Mouse (Mus musculus) MEL (cell line): ENCODE results near the gene Chst12. TPM values are rescaled to one million over a fixed set of nuclear protein-coding genes. Genes with fewer than 3 reads are reported as not detected.

Experiments
- DNase-seq: peaks from one replicate; pipeline ENCODE4 v3.0.0; 2011; ENCODE audit warnings: low read depth, low spot score
- H3K27ac ChIP-seq: 2 replicates; pipeline ENCODE4 v1.5.1; 2012; ENCODE audit warnings: low read depth, mild to moderate bottlenecking, control low read depth, low read length, moderate library complexity; ENCODE audit not compliant: control insufficient read depth
- H3K27me3 ChIP-seq, 2 experiments: fragments of 150-350 bp in 1 of 2; sonication (generic) in 1 of 2; 2 replicates each; pipeline ENCODE4 v1.6.1; 2012; ENCODE audit warnings: low read length in 2 of 2, mild to moderate bottlenecking in 2 of 2, improper control_type of control experiment in 1 of 2, moderate library complexity in 1 of 2; ENCODE audit not compliant: insufficient read depth in 2 of 2, control insufficient read depth in 1 of 2
- H3K36me3 ChIP-seq, 2 experiments: 2 replicates each; pipeline ENCODE4 v1.6.1; 2012 to 2014; ENCODE audit warnings: low read length in 2 of 2, improper control_type of control experiment in 1 of 2, inconsistent platforms in 1 of 2, mild to moderate bottlenecking in 1 of 2; ENCODE audit not compliant: insufficient read depth in 2 of 2, control insufficient read depth in 1 of 2
- H3K4me1 ChIP-seq, 2 experiments: fragments of 150-350 bp in 1 of 2; sonication (generic) in 1 of 2; 2 replicates each; pipeline ENCODE4 v1.6.1; 2012; ENCODE audit warnings: low read length in 2 of 2, improper control_type of control experiment in 1 of 2, mild to moderate bottlenecking in 1 of 2; ENCODE audit not compliant: insufficient read depth in 2 of 2, control insufficient read depth in 1 of 2
- H3K4me3 ChIP-seq, 2 experiments: fragments of 150-350 bp in 1 of 2; sonication (generic) in 1 of 2; 2 replicates each; pipeline ENCODE4 v1.5.1; 2012; ENCODE audit warnings: low read depth in 2 of 2, low read length in 2 of 2, mild to moderate bottlenecking in 2 of 2, moderate library complexity in 2 of 2, control low read depth in 1 of 2, improper control_type of control experiment in 1 of 2; ENCODE audit not compliant: control insufficient read depth in 1 of 2, insufficient read depth in 1 of 2
- H3K79me2 ChIP-seq: 2 replicates; pipeline ENCODE4 v1.6.1; 2012; ENCODE audit warnings: mild to moderate bottlenecking, low read length, moderate library complexity; ENCODE audit not compliant: control insufficient read depth, poor library complexity, insufficient read depth
- H3K9ac ChIP-seq: 2 replicates; pipeline ENCODE4 v1.6.1; 2012; ENCODE audit warnings: low read depth, mild to moderate bottlenecking, control low read depth, low read length, moderate library complexity; ENCODE audit not compliant: control insufficient read depth, poor library complexity, severe bottlenecking
- H3K9me3 ChIP-seq: fragments of 150-350 bp; sonication (generic); replicated peaks from 2 replicates; pipeline ENCODE4 v1.6.1; 2012; ENCODE audit warnings: mild to moderate bottlenecking, low read length, improper control_type of control experiment, moderate library complexity; ENCODE audit not compliant: insufficient read depth
- CHD1 ChIP-seq: IDR thresholded peaks from 2 replicates; pipeline ENCODE4 v1.6.1; 2012; ENCODE audit warnings: low read depth, mild to moderate bottlenecking, inconsistent platforms, low read length, improper control_type of control experiment
- CHD2 ChIP-seq: IDR thresholded peaks from 2 replicates; pipeline ENCODE4 v1.6.1; 2011; ENCODE audit warnings: low read length, improper control_type of control experiment
- CTCF ChIP-seq, 3 experiments: IDR thresholded peaks in 2 of 3; conservative IDR thresholded peaks in 1 of 3; 2 replicates each; pipeline ENCODE4 v1.5.1; 2011 to 2012; ENCODE audit warnings: low read length in 3 of 3, low read depth in 2 of 3, mild to moderate bottlenecking in 2 of 3, improper control_type of control experiment in 1 of 3, inconsistent platforms in 1 of 3, mixed read lengths in 1 of 3, moderate library complexity in 1 of 3; ENCODE audit not compliant: control insufficient read depth in 1 of 3, insufficient read depth in 1 of 3, poor library complexity in 1 of 3, severe bottlenecking in 1 of 3
- ELF1 ChIP-seq: IDR thresholded peaks from 2 replicates; pipeline ENCODE4 v1.6.1; 2014; ENCODE audit warnings: low read depth, mild to moderate bottlenecking, inconsistent platforms, low read length, improper control_type of control experiment, moderate library complexity
- HCFC1 ChIP-seq: IDR thresholded peaks from 2 replicates; pipeline ENCODE4 v1.6.1; 2012; ENCODE audit warnings: low read depth, mild to moderate bottlenecking, inconsistent platforms, low read length, improper control_type of control experiment, moderate library complexity
- MEF2A ChIP-seq: IDR thresholded peaks from 2 replicates; pipeline ENCODE4 v1.6.1; 2014; ENCODE audit warnings: low read depth, mild to moderate bottlenecking, inconsistent platforms, low read length, improper control_type of control experiment; ENCODE audit not compliant: poor library complexity, insufficient replicate concordance, severe bottlenecking; ENCODE audit errors: extremely low read depth
- POLR2AphosphoS5 ChIP-seq: IDR thresholded peaks from 2 replicates; pipeline ENCODE4 v1.6.1; 2012; ENCODE audit warnings: low read depth, borderline replicate concordance, mild to moderate bottlenecking, inconsistent platforms, low read length, moderate library complexity, mixed read lengths
- RAD21 ChIP-seq: IDR thresholded peaks from 2 replicates; pipeline ENCODE4 v1.6.1; 2011; ENCODE audit warnings: mild to moderate bottlenecking, low read depth, low read length, improper control_type of control experiment
- SIN3A ChIP-seq: IDR thresholded peaks from 2 replicates; pipeline ENCODE4 v1.6.1; 2012; ENCODE audit warnings: low read length, improper control_type of control experiment, inconsistent platforms
- SMC3 ChIP-seq: IDR thresholded peaks from 2 replicates; pipeline ENCODE4 v1.6.1; 2011; ENCODE audit warnings: low read depth, low read length, improper control_type of control experiment
- TAL1 ChIP-seq: IDR thresholded peaks from 2 replicates; pipeline ENCODE4 v1.6.1; 2012; ENCODE audit warnings: mild to moderate bottlenecking, inconsistent platforms, low read length, moderate library complexity, mixed read lengths
- TCF12 ChIP-seq: IDR thresholded peaks from 2 replicates; pipeline ENCODE4 v1.6.1; 2014; ENCODE audit warnings: low read depth, mild to moderate bottlenecking, inconsistent platforms, low read length, improper control_type of control experiment, moderate library complexity
- ZC3H11A ChIP-seq: IDR thresholded peaks from 2 replicates; pipeline ENCODE4 v1.6.1; 2012; ENCODE audit warnings: low read depth, mild to moderate bottlenecking, inconsistent platforms, low read length, improper control_type of control experiment
- polyA plus RNA-seq, 2 experiments: library from polyadenylated mRNA; stranded (reverse) in 1 of 2; unstranded in 1 of 2; fragments of >175 nt in 1 of 2; fragments of >200 nt in 1 of 2; gene quantifications; 2 replicates each; pipeline versions ENCODE4 v1.2.1 to v1.2.4; 2012; ENCODE audit warnings: low replicate concordance in 2 of 2, low read depth in 1 of 2; ENCODE audit not compliant: insufficient read length in 2 of 2, insufficient read depth in 1 of 2, missing spikeins in 1 of 2
- total RNA-seq: library from RNA; depleted of rRNA; stranded (reverse); fragments of 300-350 nt; gene quantifications from 2 replicates; pipeline ENCODE4 v1.2.3, GENCODE M21; 2012

The Chst12 gene
- total and polyA plus RNA-seq, 3 experiments: 4.1 to 8.6 TPM; not detected in 1

- no peaks in the 10 kb centered on the region for H3K79me2 ChIP-seq
- peak; percentile 94 for TF ChIP-seq ZC3H11A
- TF ChIP-seq RAD21: peak; percentile 99
- no peak for TF ChIP-seq TAL1
- TF ChIP-seq SMC3: peak; percentile 95
- no peak for TF ChIP-seq TCF12
- peak; percentile 87 to 98 (median 91); a peak in 5 of 6 replicates for TF ChIP-seq CTCF (IDR thresholded peaks at IDR 0.05 in 2 of 3, conservative IDR thresholded peaks at IDR 0.05 in 1 of 3; ENCODE audit: control insufficient read depth in 1 of 3, insufficient read depth in 1 of 3, low read depth in 2 of 3, low read length in 3 of 3, poor library complexity in 1 of 3, severe bottlenecking in 1 of 3)
- H3K9me3 ChIP-seq: no peaks in the 10 kb centered on the region
- H3K4me3 ChIP-seq: no peak overlapping the region
- no peaks in the 10 kb centered on the region for H3K36me3 ChIP-seq
- peaks cover 0 to 7% of the 10 kb centered on the region in 2 experiments; a peak in 2 of 4 replicates for H3K4me1 ChIP-seq
- no peak overlapping the region for H3K27ac ChIP-seq
- no peaks in the 10 kb centered on the region for H3K27me3 ChIP-seq
- peak; percentile 85 for DNase-seq
- no peak overlapping the region for H3K9ac ChIP-seq
Observed at GRCm38 (mm10) chr5:140540106-140540505, 34.8 kb downstream of the Chst12 start.

- no peaks in the 10 kb centered on the region for H3K79me2 ChIP-seq
- TF ChIP-seq POLR2AphosphoS5: no peak
- no peak for TF ChIP-seq CHD2
- no peak for TF ChIP-seq CHD1
- no peak for TF ChIP-seq ELF1
- TF ChIP-seq HCFC1: no peak
- TF ChIP-seq SMC3: no peak
- no peak for DNase-seq
- H3K9ac ChIP-seq: no peak overlapping the region
- peaks cover 0 to 7% of the 10 kb centered on the region in 2 experiments; a peak in 2 of 4 replicates for H3K4me1 ChIP-seq
- H3K9me3 ChIP-seq: no peaks in the 10 kb centered on the region
- H3K36me3 ChIP-seq: no peaks in the 10 kb centered on the region
- H3K27ac ChIP-seq: no peak overlapping the region
- H3K4me3 ChIP-seq: no peak overlapping the region
- H3K27me3 ChIP-seq: no peaks in the 10 kb centered on the region
Observed at GRCm38 (mm10) chr5:140542811-140543575, 37.6 kb downstream of the Chst12 start.

- no peak overlapping the region for H3K9ac ChIP-seq
- H3K36me3 ChIP-seq: no peaks in the 10 kb centered on the region
- H3K9me3 ChIP-seq: no peaks in the 10 kb centered on the region
- TF ChIP-seq HCFC1 (no peak), SMC3 (no peak), MEF2A (no peak), SIN3A (no peak), ZC3H11A (no peak)
- TF ChIP-seq, all 39 proteins: peak for 0
- H3K79me2 ChIP-seq: no peaks in the 10 kb centered on the region
- no peak for DNase-seq
- no peak overlapping the region for H3K4me3 ChIP-seq
- no peaks in the 10 kb centered on the region for H3K27me3 ChIP-seq
- H3K27ac ChIP-seq: no peak overlapping the region
- H3K4me1 ChIP-seq: no peaks in the 10 kb centered on the region
Observed at GRCm38 (mm10) chr5:140545651-140546050, 40.3 kb downstream of the Chst12 start.
